Mouse (Mus musculus) CD4-positive, CD25-positive, alpha-beta regulatory T cell, adult 4 months (primary cell): ENCODE results near the gene Hyal1. TPM values are rescaled to one million over a fixed set of nuclear protein-coding genes. Genes with fewer than 3 reads are reported as not detected.

Source experiments
- ATAC-seq: one replicate; pipeline ENCODE4 v1.8.0; 2017
- polyA plus RNA-seq, 2 experiments: library from polyadenylated mRNA; unstranded; fragments of 100-300 nt; shearing (Covaris generic); gene quantifications; one replicate each; pipeline ENCODE4 v1.2.1; 2017

Hyal1 gene
- polyA plus RNA-seq, 2 experiments from 2014 or later = 6.7 to 7.9 TPM

GRCm38 (mm10) chr9:107598385-107598784, 21.7 kb downstream of the Hyal1 start:
- ATAC-seq = no peak

- ATAC-seq = no peak
Observed at GRCm38 (mm10) chr9:107599433-107599832, 22.7 kb downstream of the Hyal1 start.

- no peak for ATAC-seq
Observed at GRCm38 (mm10) chr9:107599842-107600241, 23.1 kb downstream of the Hyal1 start.

GRCm38 (mm10) chr9:107600745-107601144, 24.0 kb downstream of the Hyal1 start:
- no peak for ATAC-seq

GRCm38 (mm10) chr9:107601275-107601674, 24.5 kb downstream of the Hyal1 start:
- ATAC-seq = no peak

GRCm38 (mm10) chr9:107602068-107602648, 25.4 kb downstream of the Hyal1 start:
- ATAC-seq = peak; percentile 79

- ATAC-seq = no peak
Observed at GRCm38 (mm10) chr9:107603251-107603650, 26.5 kb downstream of the Hyal1 start.

GRCm38 (mm10) chr9:107605041-107605661, 28.4 kb downstream of the Hyal1 start:
- ATAC-seq = no peak

GRCm38 (mm10) chr9:107606591-107606990, 29.9 kb downstream of the Hyal1 start:
- ATAC-seq = no peak

GRCm38 (mm10) chr9:107607036-107607435, 30.3 kb downstream of the Hyal1 start:
- no peak for ATAC-seq

- ATAC-seq = no peak
Observed at GRCm38 (mm10) chr9:107607653-107608245, 31.0 kb downstream of the Hyal1 start.

- ATAC-seq = no peak
Observed at GRCm38 (mm10) chr9:107608741-107609432, 32.2 kb downstream of the Hyal1 start, which contains the start of gene Sema3b. TSS of gene Sema3b (minus strand) at chr9:107609229.

- ATAC-seq = no peak
Observed at GRCm38 (mm10) chr9:107609433-107609830, 32.7 kb downstream of the Hyal1 start.

- no peak for ATAC-seq
Observed at GRCm38 (mm10) chr9:107611456-107612190, 34.9 kb downstream of the Hyal1 start.

GRCm38 (mm10) chr9:107612191-107612944, 35.6 kb downstream of the Hyal1 start:
- peak; percentile 95 for ATAC-seq

GRCm38 (mm10) chr9:107612945-107613569, 36.3 kb downstream of the Hyal1 start:
- ATAC-seq = peak; percentile 66

- no peak for ATAC-seq
Observed at GRCm38 (mm10) chr9:107615035-107615434, 38.3 kb downstream of the Hyal1 start.

GRCm38 (mm10) chr9:107617461-107617860, 40.7 kb downstream of the Hyal1 start:
- ATAC-seq = no peak

GRCm38 (mm10) chr9:107618098-107618497, 41.4 kb downstream of the Hyal1 start:
- no peak for ATAC-seq

GRCm38 (mm10) chr9:107618778-107619545, 42.2 kb downstream of the Hyal1 start:
- no peak for ATAC-seq

- ATAC-seq = no peak
Observed at GRCm38 (mm10) chr9:107619546-107619879, 42.8 kb downstream of the Hyal1 start.
